Mouse (Mus musculus) common myeloid progenitor, adult 5-6 weeks (primary cell): Measurements from ENCODE around the gene Crocc. TPM values are rescaled to one million over a fixed set of nuclear protein-coding genes. Genes with fewer than 3 reads are reported as not detected.
A peak's percentile ranks its signal among the peaks of the same experiment; 100 is the strongest.

Experiments
- ATAC-seq: replicated peaks from 2 replicates; pipeline ENCODE4 v1.8.0; 2016; ENCODE audit warnings: low read depth, mild to moderate bottlenecking, moderate TSS enrichment, inconsistent platforms; ENCODE audit not compliant: poor library complexity, severe bottlenecking
- total RNA-seq: library from RNA; stranded (forward); fragments of 200-1000, 187-1606 nt; gene quantifications from 2 replicates; pipeline ENCODE4 v1.2.3, GENCODE M21; 2017

The Crocc gene
- total RNA-seq, 1 experiment from 2014 or later, result 9.3 TPM

DNA sequence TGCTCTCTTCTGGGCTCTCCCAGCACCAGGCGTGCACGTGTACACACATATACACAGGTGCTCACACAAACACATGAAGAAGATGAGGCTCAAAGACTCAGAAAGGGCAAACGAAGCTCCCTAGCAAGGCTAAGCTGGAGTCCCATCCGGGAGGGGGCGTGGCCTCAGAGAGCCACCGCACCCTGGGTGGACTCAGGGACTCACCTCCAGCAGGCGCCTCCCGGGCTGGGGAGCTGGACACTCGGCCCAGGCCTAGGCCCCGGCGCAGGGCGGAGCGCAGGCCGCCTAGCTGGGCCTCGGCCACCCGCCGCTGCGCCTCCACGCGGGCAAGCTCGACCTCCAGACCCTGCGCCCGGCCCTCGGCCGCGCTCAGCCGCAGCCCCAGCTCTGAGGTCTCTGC is 35.4 kb downstream of the Crocc start:
- ATAC-seq, result no peak

DNA sequence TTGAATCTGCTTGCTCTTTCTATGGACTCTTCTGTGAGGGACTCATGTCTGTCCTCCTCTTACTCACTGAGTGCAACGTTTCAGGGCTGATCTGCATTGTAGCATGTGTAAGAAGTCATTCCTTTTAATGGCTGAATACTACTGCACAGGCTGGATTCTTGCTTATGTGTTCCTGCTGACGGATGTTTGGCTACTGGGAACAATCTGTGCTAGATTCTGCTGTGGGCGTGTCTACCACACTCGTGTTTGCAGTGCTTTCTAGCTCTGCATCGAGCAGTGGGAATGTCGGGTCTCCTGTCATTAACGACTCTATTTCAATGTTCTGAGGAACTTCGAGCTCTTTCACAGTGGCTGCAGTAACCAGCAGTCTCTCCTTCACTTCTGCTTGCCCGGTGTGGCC is 36.3 kb downstream of the Crocc start:
- ATAC-seq, result no peak

DNA sequence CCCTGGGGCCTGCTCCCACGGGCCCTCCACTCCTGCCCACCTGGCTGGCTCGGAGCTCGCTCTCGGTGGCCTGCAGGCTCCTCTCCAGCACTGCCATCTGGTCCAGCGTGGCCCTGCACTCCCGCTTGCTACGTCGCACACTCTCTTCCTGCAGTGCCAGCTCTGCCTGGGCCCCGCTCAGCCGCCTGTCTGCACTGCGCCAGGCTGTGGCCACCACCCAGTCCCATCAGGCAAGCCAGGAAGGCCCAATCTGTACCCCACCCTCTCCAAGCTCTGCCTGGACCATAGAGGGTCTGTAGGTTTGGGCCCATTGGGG is 38.8 kb downstream of the Crocc start:
- no peak for ATAC-seq

DNA sequence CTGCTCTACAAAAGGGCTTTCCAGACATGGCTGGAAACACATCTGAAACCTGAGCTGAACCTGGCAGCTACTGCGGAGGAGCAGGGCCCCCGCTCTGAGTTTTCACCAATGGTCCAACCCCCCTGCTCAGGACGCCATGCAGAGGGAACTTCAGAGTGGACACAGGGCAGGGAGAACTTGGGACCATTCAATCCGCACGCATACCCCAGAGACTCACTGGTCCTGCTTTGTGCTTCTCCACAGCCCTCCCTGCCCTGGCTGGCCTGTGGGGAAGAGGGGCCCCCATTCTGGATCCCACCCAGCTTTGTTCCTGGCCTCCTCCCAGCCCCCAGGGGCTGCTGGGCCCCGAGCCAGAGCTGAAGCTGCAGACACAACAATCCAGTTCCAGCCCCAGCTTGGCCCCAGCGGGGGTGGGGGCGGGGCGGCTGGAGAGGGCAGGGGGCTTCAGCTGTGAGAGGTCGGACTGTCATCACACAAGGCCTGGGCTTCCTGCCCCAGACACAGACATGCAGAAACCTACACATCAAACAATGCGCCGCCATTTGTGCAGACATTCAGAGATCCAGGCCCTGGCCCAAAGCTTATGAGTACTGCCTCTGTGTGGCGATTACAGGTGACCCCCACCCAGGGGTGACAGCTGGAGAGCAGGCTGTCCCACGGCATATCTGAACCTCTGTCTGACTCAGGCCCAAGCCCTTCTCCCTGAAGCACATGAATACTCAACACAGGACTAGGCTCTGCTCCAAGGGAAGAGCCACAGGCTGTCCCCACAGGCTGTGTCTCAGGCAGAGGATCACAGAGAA is 39.3 kb downstream of the Crocc start:
- ATAC-seq, result no peak

DNA sequence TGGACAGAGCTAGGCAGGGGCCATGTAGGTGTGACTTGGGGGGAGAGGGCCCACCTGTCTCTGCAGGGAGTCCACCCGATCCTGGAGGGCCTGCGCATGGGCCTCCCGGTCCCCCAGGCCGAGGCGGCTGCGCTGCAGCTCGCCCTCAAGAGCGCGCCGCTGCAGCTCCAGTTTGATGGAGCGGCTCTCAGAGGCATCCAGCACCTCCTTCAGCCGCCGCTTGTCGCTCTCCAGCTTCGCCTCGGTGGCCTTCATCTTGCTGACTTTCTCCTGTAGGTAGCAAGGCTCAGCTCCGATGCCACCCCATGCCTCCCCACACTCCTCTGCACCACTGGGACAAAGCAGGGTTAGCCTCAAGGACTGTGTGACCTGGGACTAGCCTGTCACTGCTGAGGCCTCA is 40.1 kb downstream of the Crocc start:
- no peak for ATAC-seq

DNA sequence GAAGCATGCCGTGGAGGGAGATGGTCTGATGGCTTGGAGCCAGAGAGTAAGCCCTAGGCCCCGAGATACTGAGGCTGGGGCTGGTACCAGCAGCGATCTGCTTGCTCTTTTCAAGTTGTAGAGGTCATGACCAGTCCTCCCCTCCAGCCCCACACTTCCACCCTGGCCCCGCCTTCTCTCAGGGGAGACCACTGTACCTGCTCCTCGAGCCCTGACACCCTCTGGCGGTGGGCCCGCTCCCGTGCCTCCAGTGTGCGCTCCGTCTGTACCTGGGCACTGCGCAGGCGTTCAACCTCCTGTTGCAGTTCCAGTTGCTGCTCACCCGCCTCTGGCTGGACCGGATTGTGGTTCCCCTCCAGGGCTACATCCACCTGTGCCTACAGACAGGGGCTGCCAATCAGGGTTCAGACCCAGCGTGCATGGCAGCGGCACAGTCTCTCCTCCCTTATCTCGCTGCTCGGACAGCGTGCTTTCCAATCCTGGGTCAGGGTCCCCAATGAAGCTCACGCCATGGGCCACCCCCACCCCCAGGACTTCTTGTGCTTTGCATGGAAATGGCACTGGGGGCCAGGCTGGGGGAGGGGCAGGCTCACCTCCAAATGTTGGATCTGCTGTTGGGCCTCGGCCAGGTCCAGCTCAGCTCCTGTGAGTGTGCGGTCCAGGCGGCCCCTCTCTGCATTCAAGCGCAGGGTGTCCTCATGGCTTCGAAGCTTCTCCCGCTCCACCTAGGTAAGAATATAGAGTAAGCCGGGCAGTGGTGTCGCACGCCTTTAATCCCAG is 42.5 kb downstream of the Crocc start:
- no peak for ATAC-seq

DNA sequence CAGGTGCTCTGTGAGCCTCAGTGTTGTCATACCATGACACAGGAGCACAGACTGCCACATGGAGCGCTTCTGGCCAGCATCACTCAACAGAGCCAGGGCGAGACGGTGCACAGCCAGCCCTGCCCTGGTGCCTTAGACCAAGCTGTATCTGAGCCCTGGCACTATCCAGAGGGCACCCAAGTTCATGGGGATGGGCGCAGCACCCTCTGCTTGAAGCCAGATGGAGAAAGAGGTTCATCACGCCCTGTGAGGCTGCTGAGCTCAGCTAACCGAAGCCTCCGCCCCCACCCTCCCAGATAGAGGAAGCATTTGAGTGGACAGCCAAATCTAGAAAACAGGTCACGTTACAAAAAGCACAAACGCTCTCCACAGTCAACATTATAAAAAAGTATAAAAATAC is 44.0 kb downstream of the Crocc start:
- no peak for ATAC-seq

DNA sequence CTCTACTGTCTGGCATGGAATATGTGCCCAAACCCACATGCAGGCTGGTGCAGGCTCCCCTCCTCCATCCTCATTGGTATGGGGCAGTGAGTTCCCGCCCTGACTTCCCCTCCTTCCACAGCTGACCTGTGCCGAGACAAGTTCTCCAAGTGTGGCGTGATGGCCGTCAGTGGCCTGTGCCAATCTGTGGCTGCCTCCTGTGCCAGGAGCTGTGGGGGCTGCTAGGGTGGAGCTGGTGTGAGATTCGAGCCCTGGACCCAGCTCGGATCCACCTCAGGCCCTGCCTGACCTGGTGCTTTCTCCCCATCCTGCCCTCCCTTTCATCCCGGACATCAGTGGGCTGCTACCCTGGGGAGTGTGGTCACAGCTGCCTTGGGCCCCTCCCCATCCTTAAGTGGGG is 45.0 kb downstream of the Crocc start:
- ATAC-seq, result no peak

DNA sequence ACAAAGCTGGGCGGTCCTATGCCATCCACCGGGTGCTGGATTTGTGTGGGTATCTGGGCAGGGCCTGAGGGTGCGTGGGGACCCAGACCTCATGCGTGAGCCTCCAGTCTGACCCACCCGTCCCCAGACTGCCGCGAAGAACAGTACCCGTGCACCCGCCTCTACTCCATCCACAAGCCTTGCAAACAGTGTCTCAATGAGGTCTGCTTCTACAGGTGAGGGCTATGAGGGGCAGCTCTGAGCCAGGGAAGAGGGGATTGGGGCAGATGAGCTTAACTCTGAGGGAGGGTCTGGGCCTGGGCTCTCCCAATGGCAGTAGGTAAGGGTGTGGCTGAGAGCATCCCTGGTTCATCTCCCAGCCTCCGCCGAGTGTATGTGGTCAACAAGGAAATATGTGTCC is 45.5 kb downstream of the Crocc start:
- no peak for ATAC-seq

DNA sequence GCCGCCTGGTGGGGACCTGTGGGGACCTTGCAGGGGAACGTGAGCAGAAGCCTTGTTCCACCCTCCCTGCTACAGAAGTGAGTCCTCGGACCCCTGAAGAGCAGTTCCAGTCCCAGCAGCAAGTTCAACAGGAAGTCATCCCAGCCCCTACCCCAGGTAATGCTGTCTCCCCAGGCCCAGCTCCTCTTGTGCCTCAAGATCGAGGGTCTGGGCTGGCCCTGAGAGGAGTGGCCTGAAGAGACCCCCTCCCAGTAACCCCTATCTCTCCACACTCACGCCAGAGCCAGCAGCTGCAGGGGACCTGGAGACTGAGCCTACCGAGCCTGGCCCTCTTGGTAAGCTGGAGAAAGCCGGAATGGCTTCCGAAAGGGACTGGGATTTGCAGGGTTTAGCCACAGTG is 46.2 kb downstream of the Crocc start:
- no peak for ATAC-seq

DNA sequence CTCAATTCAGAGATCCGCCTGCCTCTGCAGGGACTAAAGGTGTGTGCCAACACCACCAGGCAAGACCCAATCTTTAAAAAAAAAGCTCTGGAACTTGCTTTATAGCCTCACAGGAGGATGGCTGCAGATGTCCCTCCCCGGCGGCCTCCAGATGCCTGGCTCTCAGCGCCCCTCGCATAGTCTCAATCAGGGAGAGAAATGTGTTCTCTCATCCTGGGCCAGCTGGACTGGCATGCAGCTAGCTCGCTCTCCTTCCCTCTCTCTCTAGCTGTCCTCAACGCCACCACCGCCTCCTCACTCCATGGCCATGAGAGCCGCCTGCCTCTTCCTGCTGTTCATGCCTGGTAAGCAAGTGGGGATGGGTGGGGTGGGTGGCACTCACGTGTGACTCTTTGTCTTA is 47.8 kb downstream of the Crocc start:
- ATAC-seq, result no peak

DNA sequence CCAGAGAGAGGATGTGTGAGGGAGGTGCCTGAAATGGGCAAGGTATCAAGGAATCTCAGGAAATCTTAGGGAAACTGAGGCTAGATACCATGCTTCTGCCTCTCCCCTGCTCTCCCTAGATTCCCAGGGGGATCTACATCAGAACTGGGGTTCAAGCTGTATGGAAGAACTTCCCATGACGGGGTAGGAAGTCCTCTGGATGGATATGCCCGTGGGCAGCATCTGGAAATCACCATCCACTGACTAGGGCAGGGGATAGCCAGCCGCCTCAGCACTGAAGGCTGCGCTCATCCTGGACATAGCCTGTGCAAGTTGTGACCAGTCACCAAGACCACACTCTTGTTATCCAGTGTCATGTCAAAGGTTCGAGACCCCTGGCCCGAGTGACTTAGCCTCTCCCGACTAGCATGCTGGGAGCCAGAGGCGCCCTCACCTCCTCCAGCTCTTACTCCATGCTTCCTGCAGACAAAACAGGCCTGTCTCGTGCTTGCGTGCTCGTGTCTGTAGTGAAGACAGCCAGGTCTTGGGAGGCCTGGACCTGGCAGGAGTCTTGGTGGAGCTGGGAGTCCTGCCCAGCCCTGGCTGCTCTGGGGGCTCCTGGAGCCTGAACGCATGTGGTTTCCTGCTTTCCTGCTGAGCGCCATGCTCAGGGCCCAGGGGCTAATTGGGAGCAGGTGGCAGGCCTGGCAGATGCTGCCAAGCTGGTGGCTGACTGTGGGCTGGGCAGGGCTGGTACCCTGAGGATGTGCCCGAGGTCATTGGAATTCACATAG is 48.6 kb downstream of the Crocc start:
- ATAC-seq, result no peak

DNA sequence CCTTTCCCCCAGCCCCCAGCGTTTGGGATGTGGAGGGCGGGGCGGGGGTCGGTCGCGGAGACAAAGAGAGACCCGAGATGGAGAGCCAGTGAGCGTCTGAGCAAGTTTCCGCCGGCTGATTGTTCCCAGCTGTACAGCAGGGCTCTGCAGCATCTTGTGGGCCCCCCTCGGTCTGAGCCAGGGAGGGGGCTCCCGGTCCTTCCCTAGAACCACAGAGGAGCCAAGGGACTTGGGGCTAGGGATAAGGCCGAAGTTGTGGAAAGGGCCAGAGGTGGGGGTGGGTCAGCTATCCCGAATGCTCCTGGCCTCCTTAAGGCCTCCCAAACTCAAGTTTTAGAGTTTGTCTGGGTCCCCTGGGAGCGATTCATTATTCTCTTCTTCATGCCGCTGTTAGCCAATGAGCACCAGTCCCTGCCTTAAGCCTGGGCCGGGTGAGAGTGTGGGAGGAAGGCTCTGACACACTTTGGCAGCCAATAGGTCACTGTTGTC is 49.4 kb downstream of the Crocc start:
- no peak for ATAC-seq

DNA sequence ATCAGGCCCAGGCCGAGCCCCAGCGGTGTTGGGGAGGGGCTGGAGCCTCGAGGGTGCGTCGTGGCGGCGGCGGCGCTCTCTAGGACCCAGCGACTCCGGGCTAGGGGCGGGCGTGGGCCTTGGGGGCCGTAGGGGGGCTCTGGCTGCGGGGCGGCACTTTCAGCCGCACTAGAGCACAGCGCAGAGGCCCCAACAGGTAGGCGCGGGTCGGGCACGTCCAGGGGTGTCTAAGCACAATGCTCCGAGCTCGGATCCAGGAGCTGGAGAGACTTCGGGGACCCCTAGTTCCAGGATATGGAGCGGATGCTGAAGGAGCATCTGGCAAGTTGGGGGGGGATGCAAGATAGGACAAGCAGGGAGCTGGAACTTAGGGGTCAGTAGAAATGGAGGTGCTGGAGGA is 49.8 kb downstream of the Crocc start:
- no peak for ATAC-seq

DNA sequence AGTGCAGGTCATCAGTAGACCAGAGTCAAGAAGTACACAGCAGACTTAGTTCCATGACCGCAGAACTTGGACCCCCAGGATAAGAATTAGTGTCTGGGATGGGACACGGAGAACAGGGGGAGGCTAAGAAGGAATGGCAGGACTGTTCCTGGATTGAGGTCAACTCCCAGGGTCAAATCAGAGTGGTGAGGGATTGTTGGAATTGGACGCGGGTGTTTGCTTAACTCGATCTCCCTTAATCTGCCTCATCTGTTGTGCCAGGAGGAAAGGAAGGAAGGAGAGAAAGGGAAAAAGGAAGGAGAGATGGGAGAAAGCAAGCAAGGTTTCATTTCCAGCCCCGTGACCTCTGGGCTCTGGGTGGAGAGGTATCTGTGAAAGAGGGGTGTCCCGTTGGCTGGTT is 50.2 kb downstream of the Crocc start, which contains the start of gene Mfap2:
Gene Mfap2 (plus strand): TSS at position 301 of the 400 bp plus-strand sequence.
- ATAC-seq, result no peak

DNA sequence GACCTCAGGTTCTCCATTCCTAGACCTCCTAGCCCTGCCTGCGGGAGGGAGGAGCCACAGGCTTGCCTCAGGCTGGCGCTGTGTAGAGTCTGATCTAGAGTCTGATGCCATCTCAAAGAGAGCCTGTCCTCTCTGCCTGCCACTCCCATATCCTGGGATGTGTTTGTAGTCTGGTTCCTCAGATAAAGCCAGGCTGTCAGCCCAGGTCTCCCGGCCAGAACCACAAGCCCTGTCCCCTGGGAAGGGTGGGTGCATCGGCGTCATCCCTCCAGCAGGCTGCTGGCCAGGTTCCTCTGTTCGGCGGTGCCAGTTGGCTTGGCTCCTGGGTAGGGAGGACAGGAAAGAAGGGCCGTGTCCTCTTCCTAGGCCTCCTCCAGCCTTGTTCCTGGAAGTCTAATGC is 52.3 kb downstream of the Crocc start:
- ATAC-seq, result peak; percentile 82

DNA sequence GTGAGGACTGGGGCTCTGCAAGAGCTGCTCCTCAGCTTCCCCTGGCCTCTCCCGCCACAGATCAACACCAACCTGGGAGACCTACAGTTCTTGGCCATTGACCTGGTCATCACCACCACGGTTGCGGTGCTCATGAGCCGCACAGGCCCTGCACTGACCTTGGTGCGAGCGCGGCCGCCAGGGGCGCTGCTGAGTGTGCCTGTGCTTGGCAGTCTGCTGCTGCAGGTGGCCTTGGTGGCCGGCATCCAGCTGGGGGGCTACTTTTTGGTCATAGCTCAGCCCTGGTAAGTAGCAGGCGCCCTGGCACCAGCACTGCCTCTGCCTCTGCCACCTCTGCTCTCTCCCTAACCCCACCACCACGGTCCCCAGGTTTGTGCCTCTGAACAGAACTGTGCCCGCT is 54.4 kb downstream of the Crocc start:
- no peak for ATAC-seq

DNA sequence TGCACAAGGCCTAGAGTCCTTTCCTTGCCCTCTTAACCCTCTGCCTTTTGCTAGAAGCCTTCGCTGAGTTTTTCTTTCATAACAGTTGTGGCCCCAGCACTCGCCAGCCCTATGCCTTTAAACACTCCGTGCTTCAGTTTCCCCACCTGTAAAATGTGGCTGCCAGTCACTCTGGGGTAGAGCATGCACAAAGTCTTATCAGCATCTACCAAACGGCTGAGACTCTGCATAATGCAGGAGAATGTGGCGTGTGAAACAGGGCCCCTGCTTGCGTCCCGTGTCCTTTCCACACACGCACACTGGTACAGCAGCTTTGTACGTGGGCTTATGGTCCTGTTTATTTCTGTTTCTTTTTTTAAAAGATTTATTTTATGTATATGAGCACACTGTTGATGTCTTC is 63.5 kb downstream of the Crocc start:
- no peak for ATAC-seq

DNA sequence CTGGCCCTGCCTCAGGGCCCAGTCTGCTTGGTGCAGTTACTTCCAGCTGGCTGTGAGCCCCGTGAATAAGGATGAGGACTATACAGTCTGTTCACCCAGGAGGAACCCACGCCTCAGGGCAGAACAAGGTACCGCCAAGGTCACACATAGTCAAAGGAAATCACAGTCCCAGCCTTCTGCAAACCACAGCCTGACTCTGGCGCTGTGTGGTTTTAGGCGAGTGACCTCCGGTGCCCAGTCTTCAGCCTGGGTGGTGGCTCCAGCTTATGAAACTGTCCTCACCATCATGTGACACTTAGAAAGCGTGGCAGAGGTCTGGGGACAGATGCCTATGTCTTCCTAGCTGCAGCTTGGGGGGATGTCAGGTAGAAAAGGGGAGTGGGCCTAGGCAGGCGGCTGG is 64.5 kb downstream of the Crocc start:
- ATAC-seq, result 0 out of 2 replicates have a peak, but pooled peaks have one; percentile 16

DNA sequence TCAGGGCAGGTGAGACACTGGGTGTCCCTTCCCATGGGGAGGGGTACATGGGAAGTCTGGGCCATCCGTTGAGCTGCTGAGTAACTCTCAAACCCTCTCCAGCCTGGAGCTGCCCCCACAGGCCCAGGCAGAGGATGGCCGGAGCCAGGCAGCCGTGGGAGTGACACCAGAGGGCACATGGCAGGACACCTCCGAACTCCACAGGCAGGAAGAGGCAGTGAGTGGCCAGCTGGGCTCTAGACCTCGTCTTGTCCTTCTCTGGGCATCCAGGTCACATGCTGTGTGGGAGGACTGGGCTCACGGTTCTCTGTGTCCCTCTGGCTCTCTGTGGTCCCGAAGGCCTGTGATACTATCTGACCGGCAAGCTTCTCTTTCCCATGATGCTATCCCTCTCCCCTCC is 66.5 kb downstream of the Crocc start:
- no peak for ATAC-seq

DNA sequence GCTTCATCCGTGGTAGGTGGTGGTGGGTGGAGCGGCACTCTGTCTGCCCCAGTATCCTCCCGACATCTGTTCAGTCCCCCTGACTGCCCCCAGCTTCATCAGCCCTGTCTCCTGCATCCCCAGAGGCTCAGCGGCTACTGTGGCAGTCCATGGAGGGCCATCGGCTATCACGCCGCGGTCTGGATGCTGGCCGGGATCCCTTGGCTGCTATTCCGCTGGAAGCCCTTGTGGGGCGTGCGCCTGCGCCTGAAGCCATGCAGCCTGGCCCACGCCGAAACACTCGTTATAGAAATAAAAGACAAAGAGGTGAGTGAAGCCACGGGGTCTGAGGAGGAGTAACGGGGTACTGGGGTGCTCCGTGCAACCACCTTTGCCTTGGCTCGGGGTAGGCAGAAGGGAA is 68.1 kb downstream of the Crocc start:
- ATAC-seq, result no peak
